Mouse (Mus musculus) heart, postnatal 10 days (tissue): Measurements from ENCODE around the gene Gpr82. TPM values are rescaled to one million over a fixed set of nuclear protein-coding genes. Genes with fewer than 3 reads are reported as not detected.
A peak's percentile ranks its signal among the peaks of the same experiment; 100 is the strongest.

Experiments used
- DNase-seq, 2 experiments: peaks; one replicate each; pipeline ENCODE4 v3.0.0; 2021
- intact Hi-C: fragments of 180-260 bp; cut with DNase I; formaldehyde crosslinking; loops from one replicate; pipeline ENCODE4 v1.15.1; 2025
- total RNA-seq, 2 experiments: library from RNA; stranded (reverse); gene quantifications; 2 replicates each; pipeline ENCODE4 v1.2.3; 2021

Gene Gpr82
- not detected for total RNA-seq

- intact Hi-C loops, result no loop called here
- DNase-seq, result no peak
Measured at GRCm38 (mm10) chrX:13661063-13661462, at the start of gene Gpr82. TSS of gene Gpr82 (plus strand) at chrX:13661363.

GRCm38 (mm10) chrX:13612115-13612514 is 49.0 kb upstream of the Gpr82 start:
- intact Hi-C loops, result no loop called here

GRCm38 (mm10) chrX:13616726-13617125 is 44.4 kb upstream of the Gpr82 start:
- intact Hi-C loops, result no loop called here
- DNase-seq, result no peak

More at GRCm38 (mm10) chrX:13612115-13612514, 49.0 kb upstream of the Gpr82 start:
- DNase-seq, result no peak

DNA sequence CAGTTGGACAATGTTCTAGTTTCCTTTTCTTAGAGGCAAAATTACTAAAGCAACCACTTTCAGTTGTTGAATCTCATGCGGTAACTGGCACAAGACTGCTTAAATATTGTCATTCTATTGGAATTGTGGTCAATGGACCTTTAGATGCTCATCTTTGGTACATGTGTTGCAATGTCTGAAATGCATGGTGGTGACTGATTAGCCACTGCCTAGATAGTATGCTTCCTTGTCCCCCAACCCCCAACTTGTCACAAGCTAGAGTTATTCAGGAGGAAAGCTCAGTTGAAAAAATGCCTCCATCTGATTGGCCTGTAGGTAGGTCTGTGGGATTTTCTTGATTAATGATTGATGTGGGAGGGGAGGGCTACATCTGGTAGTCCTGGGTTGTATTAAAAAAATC is 43.9 kb upstream of the Gpr82 start:
- no peak for DNase-seq
- intact Hi-C loops, result no loop called here

DNA sequence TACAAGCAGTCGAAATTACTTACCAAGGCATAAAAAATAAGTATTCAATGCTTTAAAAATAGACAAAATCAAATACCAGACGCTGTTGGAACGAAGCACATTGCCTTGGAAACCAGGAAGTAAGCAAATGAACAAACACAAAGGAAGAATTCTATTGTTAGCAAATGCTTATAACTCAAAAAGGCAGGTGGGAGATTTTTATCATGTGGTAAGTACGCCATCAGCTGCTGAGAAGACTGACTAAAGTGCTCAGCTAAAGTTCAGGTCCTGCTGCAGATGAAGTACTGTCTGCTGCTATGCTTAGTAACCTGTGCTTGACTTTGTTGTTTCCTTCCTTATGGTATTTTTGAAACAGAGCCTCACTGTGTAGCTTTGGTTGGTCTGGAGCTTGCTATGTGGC is 42.7 kb upstream of the Gpr82 start:
- intact Hi-C loops, result no loop called here
- DNase-seq, result no peak

GRCm38 (mm10) chrX:13621473-13621872 is 39.7 kb upstream of the Gpr82 start:
- intact Hi-C loops, result no loop called here
- DNase-seq, result peak; percentile 13 to 18

GRCm38 (mm10) chrX:13622654-13623053 is 38.5 kb upstream of the Gpr82 start:
- DNase-seq, result no peak

GRCm38 (mm10) chrX:13631599-13632283 is 29.4 kb upstream of the Gpr82 start, which contains the start of gene Gpr34:
TSS of gene Gpr34 (plus strand) at chrX:13632089.
- intact Hi-C loops, result no loop called here
- DNase-seq, result no peak

More at GRCm38 (mm10) chrX:13622654-13623053, 38.5 kb upstream of the Gpr82 start:
- intact Hi-C loops, result loop anchor here (2.0 kb wide), 1 partner anchor 32 kb away; no protein-coding TSS in a partner anchor

DNA sequence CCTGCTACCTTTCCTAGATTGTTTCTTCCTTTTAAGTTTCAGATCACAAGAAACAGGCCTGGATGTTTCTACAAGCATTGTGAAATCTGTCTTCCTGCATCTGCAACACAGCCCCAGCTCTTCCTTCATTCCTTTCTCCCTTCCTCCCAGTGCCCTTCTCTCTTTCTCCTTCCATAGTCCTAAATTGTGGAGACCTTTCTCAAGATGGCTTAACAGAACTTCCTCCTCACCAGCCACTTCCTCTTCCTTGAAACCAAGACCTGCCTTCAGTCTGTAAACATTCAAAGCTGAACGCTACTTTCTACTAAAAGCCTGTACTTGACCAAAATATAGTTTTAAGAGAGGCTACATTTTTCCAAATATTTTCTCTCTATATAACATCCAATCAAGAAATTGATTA is 24.8 kb upstream of the Gpr82 start:
- no peak for DNase-seq
- intact Hi-C loops, result no loop called here

- intact Hi-C loops, result no loop called here
- no peak for DNase-seq
Measured at GRCm38 (mm10) chrX:13638894-13639293, 22.3 kb upstream of the Gpr82 start.

GRCm38 (mm10) chrX:13651889-13652288 is 9.3 kb upstream of the Gpr82 start:
- intact Hi-C loops, result loop anchor here (10.0 kb wide), 3 partner anchors 137 to 977 kb away; partner anchors contain the start of gene 1810030O07Rik
- no peak for DNase-seq

DNA sequence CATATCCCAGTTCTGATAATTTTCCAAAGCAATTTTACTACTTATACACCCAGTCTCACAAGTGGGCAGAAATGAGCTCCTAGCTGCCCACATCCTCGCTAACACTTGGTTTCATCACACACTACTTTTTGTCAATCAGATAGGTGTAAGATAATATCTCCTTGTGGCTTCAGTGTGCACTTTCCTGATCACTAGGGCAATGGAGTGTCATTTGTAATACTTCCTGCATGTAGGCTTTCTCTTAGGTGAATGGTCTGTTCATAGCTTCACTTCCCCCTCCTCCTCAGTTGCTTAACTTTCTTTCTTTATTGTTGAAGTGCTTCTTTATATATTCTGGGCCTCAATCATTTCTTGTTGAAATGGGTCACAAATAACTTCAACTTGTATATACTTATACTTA is 8.9 kb upstream of the Gpr82 start:
- intact Hi-C loops, result loop anchor here (10.0 kb wide), 3 partner anchors 137 to 977 kb away; partner anchors contain the start of gene 1810030O07Rik
- DNase-seq, result no peak

DNA sequence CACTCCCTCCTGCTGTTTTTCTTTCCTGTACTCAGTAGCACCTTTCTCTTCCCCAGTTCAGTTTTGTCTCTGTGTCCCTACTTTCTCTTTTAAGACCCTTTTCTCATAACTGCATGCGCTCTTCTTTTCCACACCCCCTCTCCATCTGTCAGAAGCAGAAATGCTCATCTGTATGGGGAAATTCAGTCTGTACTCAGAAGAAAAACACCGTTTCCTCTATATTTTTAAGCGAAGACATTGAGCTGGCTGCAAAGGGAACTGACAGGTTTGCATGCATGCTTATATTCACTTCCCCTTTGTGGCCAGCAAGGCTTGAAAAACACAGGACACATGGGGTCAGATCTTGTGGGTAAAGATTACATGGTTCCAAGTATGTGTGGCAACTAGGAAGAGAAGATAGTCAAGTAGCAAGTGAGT is 6.2 kb upstream of the Gpr82 start:
- peak; percentile 3 to 8 for DNase-seq
- intact Hi-C loops, result loop anchor here (1.0 to 10.0 kb wide), 5 partner anchors 32 to 980 kb away; partner anchors contain the start of gene 1810030O07Rik

- intact Hi-C loops, result loop anchor here (1.0 to 10.0 kb wide), 6 partner anchors 33 to 981 kb away; partner anchors contain the start of gene 1810030O07Rik
- DNase-seq, result peak in 1 of 2 experiments; percentile 4
Measured at GRCm38 (mm10) chrX:13655906-13656305, 5.3 kb upstream of the Gpr82 start.

DNA sequence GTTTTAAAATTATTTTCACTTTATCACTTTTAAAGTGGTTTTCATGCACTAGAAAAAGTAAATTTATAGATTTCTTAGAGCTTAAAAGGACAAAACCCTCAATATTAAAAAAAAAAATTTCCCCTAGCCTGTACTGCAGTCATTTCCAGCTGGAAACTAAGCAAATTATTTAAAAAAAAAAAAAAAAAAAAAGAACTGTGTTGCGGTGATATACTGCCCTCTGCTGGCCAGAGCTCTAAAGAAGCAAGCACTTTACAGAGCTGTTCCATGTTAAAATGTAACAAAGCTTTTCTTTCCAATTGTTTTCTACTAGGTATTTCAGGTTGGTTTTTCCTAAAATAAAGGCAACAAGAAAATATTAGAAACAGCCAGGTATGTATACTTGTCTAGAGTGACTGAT is 4.4 kb upstream of the Gpr82 start:
- intact Hi-C loops, result loop anchor here (2.0 to 10.0 kb wide), 4 partner anchors 142 to 982 kb away; partner anchors contain the start of gene 1810030O07Rik
- DNase-seq, result peak; percentile 48 to 63

DNA sequence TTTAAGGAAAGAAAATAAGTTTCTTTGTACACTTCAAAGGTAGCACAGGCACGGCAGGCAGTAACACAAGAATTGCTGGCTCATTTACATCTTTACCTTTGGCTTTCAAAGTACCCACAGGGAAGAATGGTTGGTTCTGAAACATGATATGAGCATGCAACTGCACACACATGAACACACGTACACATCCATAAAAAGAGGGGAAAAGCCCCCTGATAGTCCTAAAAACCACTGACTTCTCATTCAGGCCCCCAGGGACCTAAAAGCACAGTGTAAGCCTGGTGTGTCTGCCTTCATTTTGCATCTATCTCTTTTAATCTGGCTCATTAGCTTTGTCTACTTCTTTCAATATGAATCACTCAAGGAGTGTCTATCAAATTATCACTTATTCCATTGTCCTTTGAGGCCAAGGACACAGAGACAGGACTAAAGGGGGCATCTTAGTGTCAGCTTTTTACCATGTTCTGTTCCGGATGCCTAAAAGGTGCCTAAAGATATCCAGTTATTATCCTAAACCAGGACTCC is 2.5 kb upstream of the Gpr82 start:
- intact Hi-C loops, result loop anchor here (10.0 kb wide), 3 partner anchors 144 to 984 kb away; partner anchors contain the start of gene 1810030O07Rik
- DNase-seq, result no peak

DNA sequence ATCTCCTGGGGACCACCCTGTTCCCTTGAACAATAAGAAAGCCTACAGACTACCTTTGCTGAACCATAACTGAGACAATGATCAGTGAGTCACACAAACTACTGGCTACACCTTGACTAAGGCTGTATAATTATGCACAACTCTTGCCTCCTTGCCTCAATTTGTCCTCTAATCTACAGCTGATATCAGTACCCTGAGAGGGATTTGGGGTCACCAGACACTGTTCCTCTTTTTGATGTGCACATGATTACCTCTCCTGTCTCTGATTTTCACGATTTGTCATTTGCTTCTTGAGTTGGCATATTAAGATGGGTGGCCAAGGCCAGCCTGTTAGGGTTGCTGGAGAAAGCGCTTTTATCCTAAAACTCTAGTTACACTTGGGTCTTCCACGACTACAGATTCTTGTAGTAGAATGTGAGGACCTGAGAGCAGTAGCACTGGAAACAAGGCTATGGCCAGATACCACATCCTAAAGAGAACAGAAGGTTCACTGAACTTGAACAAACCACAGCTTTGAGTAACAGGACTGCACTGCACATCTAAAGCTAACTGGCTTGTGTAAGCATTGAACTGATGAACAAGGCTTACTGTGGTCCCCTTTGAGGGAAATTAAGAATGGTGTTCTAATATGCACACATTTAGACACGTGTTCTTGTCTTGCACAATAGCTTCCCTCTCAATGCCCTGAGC is 1.8 kb upstream of the Gpr82 start:
- DNase-seq, result no peak
- intact Hi-C loops, result loop anchor here (10.0 kb wide), 3 partner anchors 145 to 985 kb away; partner anchors contain the start of gene 1810030O07Rik

- no peak for DNase-seq
- intact Hi-C loops, result no loop called here
Measured at GRCm38 (mm10) chrX:13668867-13669266, 7.7 kb downstream of the Gpr82 start.

GRCm38 (mm10) chrX:13670342-13670741 is 9.2 kb downstream of the Gpr82 start:
- intact Hi-C loops, result no loop called here
- DNase-seq, result no peak

GRCm38 (mm10) chrX:13673001-13673400 is 11.8 kb downstream of the Gpr82 start:
- DNase-seq, result no peak
- intact Hi-C loops, result no loop called here

DNA sequence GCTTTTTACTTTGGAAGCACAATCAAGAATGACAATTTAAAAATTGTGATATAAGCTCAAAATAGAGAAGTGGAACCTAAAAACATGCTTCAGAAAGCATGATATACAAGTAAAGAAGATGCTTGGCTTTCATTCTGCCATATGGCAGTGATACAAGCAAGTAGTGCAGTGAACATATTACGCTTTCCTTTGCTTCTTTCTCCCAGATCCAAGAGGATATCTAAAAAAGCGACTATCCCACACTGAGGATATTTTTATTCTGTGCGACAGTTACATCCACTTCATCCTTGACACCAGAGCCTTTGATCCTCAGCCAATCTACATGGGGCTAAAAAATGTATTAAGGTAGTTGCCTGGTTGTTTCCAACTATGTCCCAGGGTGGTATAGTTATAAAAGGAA is 20.6 kb downstream of the Gpr82 start:
- intact Hi-C loops, result no loop called here
- DNase-seq, result no peak
